Mouse (Mus musculus) small intestine, adult 2 months (tissue): Measurements from ENCODE around the gene Cmbl. TPM values are rescaled to one million over a fixed set of nuclear protein-coding genes. Genes with fewer than 3 reads are reported as not detected.

Experiments
- H3K27ac ChIP-seq: fragments of 200-500 bp; 2 replicates; pipeline ENCODE4 v1.5.1; 2012; ENCODE audit warnings: low read depth, low read length, control low read depth, inconsistent platforms; ENCODE audit not compliant: insufficient read depth
- H3K27me3 ChIP-seq: fragments of 200-500 bp; 2 replicates; pipeline ENCODE4 v1.6.1; 2012; ENCODE audit warnings: mild to moderate bottlenecking, moderate library complexity, low read length, inconsistent platforms; ENCODE audit not compliant: control insufficient read depth, insufficient read depth
- H3K36me3 ChIP-seq: fragments of 200-500 bp; 2 replicates; pipeline ENCODE4 v1.6.1; 2012; ENCODE audit warnings: mild to moderate bottlenecking, low read length, control low read depth, inconsistent platforms; ENCODE audit not compliant: control insufficient read depth, insufficient read depth
- H3K4me1 ChIP-seq: fragments of 200-500 bp; 2 replicates; pipeline ENCODE4 v1.6.1; 2012; ENCODE audit warnings: low read length, inconsistent platforms, mixed read lengths; ENCODE audit not compliant: control insufficient read depth, insufficient read depth, insufficient read length
- H3K4me3 ChIP-seq: fragments of 200-500 bp; 2 replicates; pipeline ENCODE4 v1.5.1; 2012; ENCODE audit warnings: low read depth, mild to moderate bottlenecking, control low read depth, inconsistent platforms, low read length, moderate library complexity
- CTCF ChIP-seq: fragments of 200-500 bp; IDR thresholded peaks from 2 replicates; pipeline ENCODE4 v1.5.1; 2012; ENCODE audit warnings: low read depth, mild to moderate bottlenecking, control low read depth, inconsistent platforms, low read length, moderate library complexity, mixed read lengths; ENCODE audit not compliant: insufficient replicate concordance, insufficient read length; ENCODE audit errors: extremely low read depth
- POLR2A ChIP-seq: fragments of 200-500 bp; IDR thresholded peaks from 2 replicates; pipeline ENCODE4 v1.6.1; 2012; ENCODE audit warnings: low read depth, mild to moderate bottlenecking, control low read depth, inconsistent platforms, low read length, moderate library complexity
- WGBS: fragments of 180-500 bp; shearing (Covaris S2); methylation state at CpG from one replicate; pipeline ENCODE4 v1.1.7; 2018; 5-methylcytosine and 5-hydroxymethylcytosine counted together
- polyA plus RNA-seq: library from polyadenylated mRNA; depleted of rRNA; stranded (reverse); fragments of >200 nt; gene quantifications from 2 replicates; pipeline ENCODE4 v1.2.3, GENCODE M21; 2012

Gene Cmbl
- polyA plus RNA-seq, 1 experiment, result 140 TPM

DNA sequence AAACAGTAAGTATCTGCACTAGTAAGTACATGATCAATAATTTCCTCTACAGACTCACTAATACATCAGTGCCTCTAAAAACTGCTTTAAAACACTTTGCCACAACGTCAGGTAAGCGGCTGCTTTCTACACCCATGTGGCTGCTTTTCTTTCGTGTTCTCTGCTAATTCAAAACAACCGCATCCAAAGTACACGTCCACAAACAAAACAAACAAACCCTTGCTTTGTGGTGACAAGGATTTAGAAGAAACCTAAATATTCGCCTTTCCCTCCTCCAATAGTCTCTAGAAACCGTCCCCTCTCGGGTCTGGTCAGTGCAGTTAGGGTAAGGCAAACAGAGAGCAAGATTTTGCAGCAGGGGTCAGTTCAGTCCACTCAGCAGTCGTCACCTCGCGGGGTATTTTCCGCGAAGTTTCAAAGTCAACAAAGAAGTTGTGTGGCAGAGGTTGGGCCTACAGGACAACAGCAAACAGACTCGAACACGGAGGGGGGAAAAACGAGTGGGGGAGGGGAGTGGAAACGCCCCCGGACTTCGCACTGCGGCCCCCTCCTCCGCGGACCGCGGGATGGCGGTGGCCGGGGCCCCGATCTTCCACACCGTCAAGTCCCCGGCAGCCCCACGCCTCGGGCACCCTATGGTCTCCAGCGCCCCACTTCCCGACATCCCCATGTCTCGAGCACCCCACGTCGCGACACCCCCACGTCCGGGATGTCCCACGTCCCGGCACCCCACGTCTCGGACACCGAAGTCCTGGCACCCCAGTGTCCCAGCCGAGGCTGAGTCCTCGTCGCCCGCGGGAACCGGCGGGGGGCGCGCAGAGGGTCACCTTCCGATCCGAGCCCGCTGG, 35.2 kb upstream of the Cmbl start:
- no peak for TF ChIP-seq CTCF
- WGBS, result under 1% methylated on average over 56 of the region's 56 CpGs

GRCm38 (mm10) chr15:31530659-31531445, 34.3 kb upstream of the Cmbl start, which contains the start of gene March6:
Gene March6, minus strand, starts transcription at chr15:31531053.
- peak within 1 kb of the TSS; percentile 97 for H3K4me3 ChIP-seq
- TF ChIP-seq POLR2A (peak; percentile 69; the same call in 1 of the 2 replicates), CTCF (no peak)
- no peaks in the 10 kb centered on the region for H3K27me3 ChIP-seq
- H3K36me3 ChIP-seq, result no peaks in the 10 kb centered on the region
- H3K27ac ChIP-seq, result peak within 1 kb of the TSS; percentile 85
- H3K4me1 ChIP-seq, result 0 out of 2 replicates have a peak, but pooled peaks cover 3% of the 10 kb centered on the region
- under 1% methylated on average over 128 of the region's 132 CpGs for WGBS

More for the DNA sequence above, 35.2 kb upstream of the Cmbl start:
- Histone ChIP-seq H3K27me3 (no peaks in the 10 kb centered on the region), H3K4me1 (0 out of 2 replicates have a peak, but pooled peaks cover 3% of the 10 kb centered on the region), H3K27ac (peak overlapping the region; percentile 85), H3K36me3 (no peaks in the 10 kb centered on the region), H3K4me3 (peak overlapping the region; percentile 97)

GRCm38 (mm10) chr15:31531446-31532330, 33.5 kb upstream of the Cmbl start:
- Histone ChIP-seq H3K27ac (peak overlapping the region; percentile 60), H3K27me3 (no peaks in the 10 kb centered on the region), H3K36me3 (no peaks in the 10 kb centered on the region), H3K4me3 (peak overlapping the region; percentile 97), H3K4me1 (0 out of 2 replicates have a peak, but pooled peaks cover 3% of the 10 kb centered on the region)
- 6% methylated on average over 16 of the region's 16 CpGs for WGBS
- TF ChIP-seq CTCF, result no peak
- TF ChIP-seq POLR2A, result no peak

DNA sequence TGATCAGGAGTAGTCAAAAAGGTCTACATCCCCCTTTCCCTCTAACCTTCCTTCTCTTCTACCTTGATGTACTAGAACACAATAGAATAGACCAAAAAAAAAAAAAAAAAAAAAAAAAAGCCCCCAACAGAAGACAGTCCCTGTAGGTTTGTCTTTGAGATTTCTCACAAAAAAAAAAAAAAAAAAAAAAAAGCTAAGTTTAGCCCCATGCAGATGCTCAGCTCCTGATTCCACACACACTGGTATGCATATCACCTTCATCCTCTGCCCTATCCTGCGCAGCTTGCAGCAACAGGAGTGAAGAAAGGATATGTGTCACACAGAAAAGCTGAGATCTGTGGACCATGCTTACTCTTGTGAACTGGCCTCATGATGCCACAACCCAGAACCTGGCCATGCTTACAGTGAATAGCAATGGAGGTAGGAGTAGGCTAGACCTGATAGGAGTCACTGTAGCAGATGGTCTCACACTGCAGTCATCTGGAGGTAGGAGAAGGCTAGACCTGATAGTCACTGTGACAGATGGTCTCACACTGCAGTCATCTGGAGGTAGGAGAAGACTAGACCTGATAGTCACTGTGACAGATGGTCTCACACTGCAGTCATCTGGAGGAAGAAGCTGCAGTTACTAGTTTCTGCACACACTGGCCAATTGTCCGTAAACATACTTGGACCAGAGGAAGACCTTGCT, 32.7 kb upstream of the Cmbl start:
- Histone ChIP-seq H3K27me3 (no peaks in the 10 kb centered on the region), H3K4me3 (no peak overlapping the region), H3K36me3 (no peaks in the 10 kb centered on the region), H3K4me1 (0 out of 2 replicates have a peak, but pooled peaks cover 3% of the 10 kb centered on the region), H3K27ac (no peak overlapping the region)
- 97% methylated on average over 2 of the region's 2 CpGs for WGBS
- no peak for TF ChIP-seq CTCF
- no peak for TF ChIP-seq POLR2A

DNA sequence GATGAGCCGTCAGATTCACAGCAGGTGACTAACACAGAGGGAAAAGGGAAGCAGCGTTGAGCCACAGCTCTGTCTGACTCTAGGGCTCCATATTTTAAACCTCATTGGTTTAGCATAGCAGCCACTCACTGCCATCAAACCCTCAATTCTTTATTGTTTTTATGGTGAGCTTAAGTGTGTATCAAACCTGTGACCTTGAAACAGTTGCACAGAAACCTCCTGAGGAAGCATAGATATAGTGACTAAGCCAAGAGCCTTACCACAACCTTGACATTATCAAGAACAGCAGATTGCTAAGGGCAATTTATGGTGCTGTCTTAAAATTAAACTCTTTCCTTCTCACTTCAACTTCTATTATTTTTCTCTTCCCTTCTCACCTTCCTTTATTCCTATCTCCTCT, 31.7 kb upstream of the Cmbl start:
- TF ChIP-seq POLR2A (no peak), CTCF (no peak)

More for the DNA sequence above, 31.7 kb upstream of the Cmbl start:
- Histone ChIP-seq H3K4me1 (0 out of 2 replicates have a peak, but pooled peaks cover 3% of the 10 kb centered on the region), H3K36me3 (no peaks in the 10 kb centered on the region), H3K4me3 (no peak overlapping the region), H3K27ac (no peak overlapping the region), H3K27me3 (no peaks in the 10 kb centered on the region)
- 86% methylated on average over 2 of the region's 2 CpGs for WGBS
